Mouse (Mus musculus) urinary bladder, postnatal 10 days (tissue): ENCODE data around the gene Ldb2.

Experiments used
- DNase-seq: peaks from one replicate; pipeline ENCODE4 v3.0.0; 2022; ENCODE audit warnings: low spot score

Ldb2 gene

DNA sequence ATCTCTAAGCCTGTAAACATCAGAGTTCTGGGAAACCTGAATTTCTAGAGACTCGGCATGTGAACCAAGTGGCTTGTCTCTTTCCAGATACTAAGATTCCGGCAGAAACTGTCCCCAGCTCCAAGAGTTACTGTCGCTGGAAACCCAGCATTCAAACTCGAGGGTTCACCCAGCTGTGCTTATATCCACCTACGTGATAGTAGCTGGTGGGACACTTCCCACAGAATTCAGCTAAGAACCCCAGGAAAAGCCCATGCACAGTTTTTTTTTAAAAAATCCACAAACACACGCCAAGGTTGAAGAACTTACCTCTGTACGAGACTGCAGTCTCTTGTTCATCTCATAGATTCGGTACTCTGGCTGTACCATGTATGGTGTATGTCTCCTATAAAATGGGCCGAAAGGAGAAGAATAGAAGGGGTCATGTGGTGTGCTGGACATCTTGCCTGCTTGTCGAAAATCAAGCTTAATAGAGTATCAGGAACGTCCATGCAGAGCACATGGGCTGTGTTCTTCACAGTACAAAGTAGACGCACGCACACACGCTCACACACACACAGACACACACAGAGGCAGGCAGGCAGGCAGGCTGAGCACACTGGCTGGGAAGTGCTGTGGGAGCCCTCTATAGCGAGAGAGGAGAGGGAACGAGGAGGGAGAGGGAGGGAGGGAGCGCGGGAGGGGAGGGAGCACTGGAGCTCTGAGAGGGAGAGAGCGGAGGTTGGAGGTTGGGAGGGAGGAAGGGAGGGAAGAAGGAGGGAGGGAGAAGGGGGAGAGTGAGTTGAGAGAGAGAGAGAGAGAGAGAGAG lies at the start of gene Ldb2:
Gene Ldb2 (minus strand): TSS at position 628 of the 808 bp plus-strand sequence.
- peak; percentile 16 for DNase-seq

DNA sequence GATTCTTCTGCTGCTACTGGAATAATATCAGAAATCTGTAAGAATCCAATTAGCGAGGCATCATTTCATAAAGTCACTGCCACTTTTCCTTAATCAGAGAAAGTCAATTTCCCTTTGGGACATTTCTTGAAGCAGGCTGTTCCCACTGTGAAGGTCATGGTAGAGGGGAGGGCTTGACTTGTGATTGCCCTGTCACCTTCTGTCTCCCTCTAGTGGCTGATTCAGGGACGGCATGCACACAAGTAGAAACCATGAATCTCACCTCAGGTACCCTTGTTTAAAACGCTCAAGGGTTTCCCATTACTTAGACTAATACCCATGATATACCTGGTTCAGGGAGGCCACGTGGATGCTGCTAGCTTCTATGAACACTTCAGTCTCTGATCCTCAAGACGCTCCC lies 31.8 kb upstream of the Ldb2 start:
- DNase-seq, result no peak

DNA sequence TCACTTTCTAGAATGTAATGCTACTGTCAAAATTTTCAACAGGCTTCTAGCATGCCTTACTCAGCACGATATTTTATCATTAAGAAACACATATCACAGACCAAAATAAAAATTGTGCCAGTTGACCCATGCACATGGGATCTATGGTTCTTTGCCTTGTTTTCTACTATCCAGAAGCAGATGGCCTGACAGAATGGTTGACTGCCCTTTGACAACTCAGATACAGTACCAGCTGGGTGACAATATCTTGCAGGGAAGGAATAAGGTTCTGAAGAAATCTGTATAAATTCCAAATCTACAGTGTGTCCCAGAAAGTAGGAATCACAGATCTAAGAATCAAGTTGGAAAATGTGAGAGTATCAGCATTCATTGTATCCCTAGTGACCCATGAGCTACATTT lies 16.0 kb upstream of the Ldb2 start:
- DNase-seq, result no peak

GRCm38 (mm10) chr5:44805960-44806359 lies 6.5 kb upstream of the Ldb2 start:
- DNase-seq, result no peak

DNA sequence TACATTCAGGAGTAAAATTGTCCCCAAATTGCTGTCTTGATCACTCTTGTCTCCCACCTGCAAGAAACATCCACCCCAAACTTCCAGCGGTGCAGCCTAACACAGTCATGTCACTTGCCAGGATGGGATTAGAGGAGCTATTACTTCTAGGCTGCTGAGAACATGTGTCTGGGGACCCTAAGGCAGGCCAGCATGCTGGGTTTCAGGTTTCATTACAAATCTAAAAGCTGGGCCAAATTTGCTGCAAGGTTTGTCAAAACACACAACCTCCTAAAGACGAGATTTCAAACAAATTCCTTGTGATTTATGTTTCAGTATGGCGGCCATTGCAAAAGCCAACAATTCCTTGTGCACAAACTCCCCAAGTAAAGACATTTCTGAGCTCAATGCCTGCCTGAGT lies 1.6 kb upstream of the Ldb2 start:
- no peak for DNase-seq

- no peak for DNase-seq
Measured at GRCm38 (mm10) chr5:44799861-44800260, 381 bp upstream of the Ldb2 start.

DNA sequence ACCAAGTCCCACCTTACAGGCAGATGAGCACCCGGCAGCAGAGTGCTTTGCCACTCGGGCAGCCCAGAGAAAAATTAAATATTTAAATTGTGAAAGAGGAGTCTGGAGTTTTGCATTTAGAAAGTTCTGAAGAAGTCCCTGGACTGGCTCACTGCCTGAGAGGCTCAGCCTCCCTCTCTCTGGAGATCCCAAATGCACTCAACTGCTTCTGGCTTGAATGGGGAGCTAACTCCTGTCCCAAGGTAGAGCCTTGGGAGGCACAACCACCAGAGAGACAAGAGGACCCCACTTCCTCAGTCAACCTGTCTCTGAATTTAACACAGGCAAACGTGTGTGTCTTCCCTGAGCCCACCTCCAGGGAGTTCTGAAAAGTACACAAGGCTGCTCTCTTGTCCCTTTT lies 987 bp downstream of the Ldb2 start:
- no peak for DNase-seq

GRCm38 (mm10) chr5:44798056-44798455 lies 1.4 kb downstream of the Ldb2 start:
- no peak for DNase-seq

DNA sequence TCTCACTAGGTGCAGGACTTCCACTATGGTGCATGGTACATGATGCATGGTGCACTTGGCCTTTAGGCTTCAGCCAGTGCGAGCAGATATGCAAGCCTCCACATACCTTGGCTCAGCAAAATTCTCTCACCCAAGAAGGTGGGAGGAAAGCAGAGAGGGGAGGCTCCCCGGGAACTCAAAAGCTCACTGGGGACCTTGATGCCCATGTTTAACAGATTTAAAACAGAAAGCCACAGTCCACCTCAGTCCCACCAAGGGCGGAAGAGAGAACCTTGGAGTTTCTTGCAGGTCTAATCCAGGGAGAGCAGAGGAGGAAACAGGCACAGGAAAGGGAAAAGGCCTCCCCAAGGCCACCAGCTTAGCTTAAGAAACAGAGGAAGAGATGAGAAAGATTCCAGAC lies 14.9 kb downstream of the Ldb2 start:
- no peak for DNase-seq

DNA sequence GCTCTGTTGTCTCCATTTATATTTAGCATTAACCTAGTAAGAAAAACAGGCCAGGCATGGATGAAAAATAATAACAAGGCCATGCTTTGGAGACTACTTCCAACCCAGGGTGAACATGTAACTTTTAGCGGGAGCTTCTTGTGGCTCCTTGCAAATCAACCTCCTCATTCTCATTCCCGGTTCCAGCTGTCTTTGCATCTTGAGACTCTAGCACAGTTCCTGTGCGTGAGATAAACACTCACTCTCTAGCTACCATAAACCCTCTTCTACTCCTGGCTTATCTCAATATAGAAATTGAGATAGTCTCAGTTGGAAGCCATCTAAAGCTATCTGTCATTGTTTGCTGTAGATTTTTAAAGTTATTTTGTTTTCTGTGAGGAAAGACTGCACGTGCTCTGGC lies 20.1 kb downstream of the Ldb2 start:
- no peak for DNase-seq

- DNase-seq, result no peak
Measured at GRCm38 (mm10) chr5:44768472-44768871, 31.0 kb downstream of the Ldb2 start.

GRCm38 (mm10) chr5:44764911-44765310 lies 34.6 kb downstream of the Ldb2 start:
- DNase-seq, result no peak

DNA sequence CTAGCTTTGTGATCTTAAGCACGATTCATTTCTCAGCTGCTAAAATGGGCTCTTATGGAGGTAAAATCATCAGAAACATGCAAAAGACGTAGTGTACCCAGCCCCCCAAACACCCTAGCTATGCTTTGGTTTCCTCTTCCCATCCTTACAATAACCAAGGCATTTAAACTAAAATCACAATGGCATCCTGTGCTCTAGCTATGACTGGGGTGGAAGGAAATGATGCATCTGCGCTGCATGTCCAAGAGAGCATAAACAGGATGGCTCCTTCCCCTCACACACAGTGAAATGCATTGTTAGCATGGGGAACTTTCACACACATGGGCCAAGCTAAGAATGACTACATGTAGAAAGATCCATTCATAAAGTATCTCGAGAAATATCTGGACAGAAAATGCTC lies 40.3 kb downstream of the Ldb2 start:
- DNase-seq, result no peak

GRCm38 (mm10) chr5:44754156-44754910 lies 45.1 kb downstream of the Ldb2 start:
- no peak for DNase-seq

GRCm38 (mm10) chr5:44745706-44746105 lies 53.8 kb downstream of the Ldb2 start:
- no peak for DNase-seq

DNA sequence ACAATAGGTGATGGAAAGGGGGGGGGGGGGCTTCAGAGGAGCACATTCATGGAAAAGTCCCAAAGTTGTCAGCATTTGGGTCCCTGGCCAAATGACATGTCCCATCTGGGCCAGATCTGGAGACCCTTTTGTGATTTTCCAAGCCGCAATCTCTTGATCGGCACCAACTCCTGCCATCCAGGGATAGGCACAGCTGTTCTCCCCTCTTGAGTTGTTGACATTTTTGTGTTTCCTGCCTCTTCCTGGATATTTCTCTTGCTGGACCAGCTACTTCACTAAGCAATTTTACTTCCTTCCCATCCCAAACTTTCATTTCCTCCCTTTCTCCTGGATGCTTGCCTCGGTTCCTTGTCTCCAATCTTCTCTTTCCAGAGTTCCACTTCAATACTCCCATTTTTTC lies 63.1 kb downstream of the Ldb2 start:
- no peak for DNase-seq

DNA sequence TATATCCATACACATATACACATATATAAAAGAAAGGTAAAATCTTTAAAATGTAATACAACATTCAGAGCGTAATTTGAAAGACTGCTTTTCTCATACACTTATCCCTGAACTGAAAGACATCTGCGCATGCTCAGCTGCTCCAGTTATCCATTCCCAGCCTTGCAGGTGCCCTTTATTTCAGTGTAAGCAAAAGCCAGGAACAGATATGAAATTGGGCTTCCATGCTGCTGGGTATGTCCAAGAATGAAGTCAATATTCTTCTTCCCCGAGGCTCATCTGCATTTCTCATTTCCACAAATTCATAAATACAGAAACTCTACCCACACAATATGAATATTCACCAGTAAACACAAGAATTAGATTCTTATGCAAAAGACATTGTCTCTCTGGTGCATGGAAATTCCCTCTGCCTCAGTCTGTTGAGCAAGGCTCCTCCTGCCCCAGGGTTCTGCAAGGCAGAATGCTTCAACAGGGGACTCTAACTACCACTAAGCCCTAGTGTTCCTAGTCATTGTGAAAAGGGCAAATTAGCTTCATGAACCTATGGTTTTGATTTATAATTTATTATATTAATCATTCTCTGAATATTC lies 65.3 kb downstream of the Ldb2 start:
- DNase-seq, result no peak

DNA sequence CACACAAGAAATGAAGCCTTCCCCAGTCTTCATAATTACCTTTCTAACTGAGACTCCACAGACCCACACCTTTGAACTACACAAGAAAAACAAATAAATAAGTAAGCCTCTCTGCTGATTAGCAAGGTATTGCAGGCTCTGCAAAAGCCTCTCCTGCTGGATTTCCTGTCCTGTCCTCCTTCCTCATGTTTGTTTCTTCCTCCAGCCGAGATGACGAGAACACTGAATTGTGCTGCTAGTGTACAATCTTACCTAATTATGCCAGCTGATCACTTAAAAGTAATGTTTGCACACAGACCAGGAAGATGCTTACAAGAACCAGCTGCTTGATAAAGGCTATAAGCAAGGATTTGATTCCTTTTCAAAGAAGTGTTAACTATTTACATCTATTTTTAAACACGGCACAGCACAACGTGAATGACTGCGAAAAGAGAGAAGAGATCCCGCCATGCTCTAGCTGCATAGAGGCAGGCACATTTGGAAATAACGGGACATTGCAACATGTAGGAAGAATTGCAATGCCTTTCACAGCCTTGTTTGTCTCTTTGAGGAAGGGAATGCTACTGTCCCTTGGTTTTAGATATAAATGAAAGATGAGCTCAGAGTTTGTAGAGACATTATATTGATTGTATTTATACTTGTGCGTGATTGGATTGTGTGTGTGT lies 69.7 kb downstream of the Ldb2 start:
- DNase-seq, result no peak

- no peak for DNase-seq
Measured at GRCm38 (mm10) chr5:44727995-44728394, 71.5 kb downstream of the Ldb2 start.

DNA sequence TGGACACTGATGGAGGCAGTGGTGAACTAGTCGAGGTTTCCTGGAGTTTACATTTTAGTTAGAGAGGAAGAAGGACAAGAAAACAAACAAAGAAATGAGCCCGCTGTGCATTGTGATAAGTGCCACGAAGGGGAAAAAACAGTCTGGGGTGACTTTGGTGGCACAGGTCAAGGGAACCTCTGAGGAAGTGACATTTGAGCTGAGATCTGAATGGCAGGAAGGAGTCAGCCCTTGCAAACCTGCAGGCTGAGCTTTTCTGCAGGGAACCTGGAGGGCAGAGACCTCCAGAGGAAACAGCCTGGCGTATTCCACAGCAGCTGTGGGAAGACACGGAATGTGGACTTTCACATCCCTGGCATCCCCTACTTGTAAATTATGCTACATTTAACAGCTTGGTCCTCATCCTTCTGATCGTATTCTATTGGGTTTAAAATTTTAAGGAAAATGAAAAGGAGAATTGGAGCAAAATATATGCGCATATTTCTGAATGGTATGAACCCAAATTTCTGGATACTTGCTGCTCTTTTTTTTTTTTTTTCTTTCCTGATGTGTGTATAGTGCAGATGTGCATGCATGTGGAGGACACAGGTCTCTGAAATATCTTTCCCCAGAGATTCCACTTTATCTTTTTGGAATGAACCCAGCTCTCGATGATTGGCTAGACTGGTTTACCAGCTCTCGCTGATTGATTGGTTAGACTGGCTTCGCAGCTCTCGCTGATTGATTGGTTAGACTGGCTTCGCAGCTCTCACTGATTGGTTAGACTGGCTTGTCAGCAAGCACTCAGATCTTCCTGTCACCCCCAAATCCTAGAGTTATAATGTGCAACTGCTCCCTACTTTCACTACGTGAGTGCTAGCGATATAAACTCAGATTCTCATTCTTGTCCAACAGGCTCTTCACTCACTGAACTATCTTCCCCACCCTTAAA lies 72.7 kb downstream of the Ldb2 start:
- no peak for DNase-seq

GRCm38 (mm10) chr5:44725501-44725900 lies 74.0 kb downstream of the Ldb2 start:
- no peak for DNase-seq
